In genomic region chr15:95762661-95763303, GRCm38 (mm10) we compare ENCODE assay signal across 9 mouse cellular contexts. TPM values are rescaled to one million over a fixed set of nuclear protein-coding genes. Genes with fewer than 3 reads are reported as not detected.
DNase-seq lines count a peak whose midpoint lies in the region; ATAC-seq lines count a peak whose summit lies in the region.
"Had no signal": no experiment of that assay in that cellular context is flagged by ENCODE, and none has a peak within 500 bp of the region (broad histone marks: within the 10 kb centered on the region; RNA-seq: fewer than 3 reads in every experiment).

No protein-coding gene starts in this region.

- DNase-seq in ES-CJ7 (ENCODE audit: low read depth, low spot score), result peak; percentile 72
- peak; percentile 34 for DNase-seq in c-Kit-negative CD71-positive TER-119-positive erythroid progenitor cells, embryonic 14.5 days (ENCODE audit: low read depth, low spot score)
- peak; percentile 89 for DNase-seq in heart, postnatal 4 days
- DNase-seq in layer of hippocampus, adult 9-11 months, result peak; percentile 40
- peak; percentile 76 to 84 for DNase-seq in lung, postnatal 4 days
- peak; percentile 62 for DNase-seq in retina, postnatal 7 days (ENCODE audit: low read depth, low spot score)
- DNase-seq in urinary bladder, adult 2 months (ENCODE audit: low spot score), result peak; percentile 63

- H3K4me3 ChIP-seq in forebrain, embryonic 12.5 days (replicated peaks), result no peak overlapping the region
- H3K4me3 ChIP-seq: hindbrain, embryonic 15.5 days had no signal

- no peaks in the 10 kb centered on the region; the same call in 1 of the 2 replicates for H3K27me3 ChIP-seq in forebrain, embryonic 12.5 days

- no peak overlapping the region for H3K27ac ChIP-seq in forebrain, embryonic 12.5 days
- H3K27ac ChIP-seq: hindbrain, embryonic 15.5 days had no signal

- no peaks in the 10 kb centered on the region for H3K36me3 ChIP-seq in forebrain, embryonic 12.5 days (replicated peaks)
- H3K36me3 ChIP-seq: hindbrain, embryonic 15.5 days had no signal

- WGBS in forebrain, embryonic 12.5 days, result 39% methylated on average over 12 of the region's 12 CpGs

- no peaks in the 10 kb centered on the region for H3K9me3 ChIP-seq in forebrain, embryonic 12.5 days
- H3K9me3 ChIP-seq: hindbrain, embryonic 15.5 days had no signal

- no peak overlapping the region for H3K4me2 ChIP-seq in forebrain, embryonic 12.5 days
- H3K4me2 ChIP-seq: hindbrain, embryonic 15.5 days had no signal

- no peaks in the 10 kb centered on the region for H3K4me1 ChIP-seq in forebrain, embryonic 12.5 days
- H3K4me1 ChIP-seq: hindbrain, embryonic 15.5 days had no signal

- H3K9ac ChIP-seq in forebrain, embryonic 12.5 days, result no peak overlapping the region
- H3K9ac ChIP-seq: hindbrain, embryonic 15.5 days had no signal

- ATAC-seq in forebrain, embryonic 12.5 days (ENCODE audit: low FRiP score), result peak; percentile 83; the same call in 1 of the 2 replicates

RNA-seq across cellular contexts. Expression of gene Ano6, which starts 27.9 kb away (rescaled TPM):
- polyA plus RNA-seq in forebrain, embryonic 12.5 days (2016; fragmentation: Nextera tagmentation; extraction: Ambion mirVana), result 34.6 and 36.3 TPM in 2 replicates
- total RNA-seq in heart, postnatal 4 days (2021), result 10 to 100 TPM; 43.2 to 46.6 TPM
- polyA plus RNA-seq in urinary bladder, adult 2 months (2012; rRNA removed), result 53.9 and 66.4 TPM in 2 replicates

Comparison
In these comparisons a context has a peak if more than half of its experiments do, and no peak if none do; other contexts are left out.
1. DNase-seq: peak in every context shown above with its lines; median percentile 89 in heart, postnatal 4 days; 80 in lung, postnatal 4 days; 72 in ES-CJ7; 63 in urinary bladder, adult 2 months; 62 in retina, postnatal 7 days; 40 in layer of hippocampus, adult 9-11 months; 34 in c-Kit-negative CD71-positive TER-119-positive erythroid progenitor cells, embryonic 14.5 days.